Mouse (Mus musculus): ENCODE measurements around the gene Phc2. TPM values are rescaled to one million over a fixed set of nuclear protein-coding genes. Genes with fewer than 3 reads are reported as not detected.
A peak's percentile ranks its signal among the peaks of the same experiment; 100 is the strongest.

Gene Phc2
- polyA plus RNA-seq, 1 experiment from 2014 or later, result 20.8 TPM

DNA sequence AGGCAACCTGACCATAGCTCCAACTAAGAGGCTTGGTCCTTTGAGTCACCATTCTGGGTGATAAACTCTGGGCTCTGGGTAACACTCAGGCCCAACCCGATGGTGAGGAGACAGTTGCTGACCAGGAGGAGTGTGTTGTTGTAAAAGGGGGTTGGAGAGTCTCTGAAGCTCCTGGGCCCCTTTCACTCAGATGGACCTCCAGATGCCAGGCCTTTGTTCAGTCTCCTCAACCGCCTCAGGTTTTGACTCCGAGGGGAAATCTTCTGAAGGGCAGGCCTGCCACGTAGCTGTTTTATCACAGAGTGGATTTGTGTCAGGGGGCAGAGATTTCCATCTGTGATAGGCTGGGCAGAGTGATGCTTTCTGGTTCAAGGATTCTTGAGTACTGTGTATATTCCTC, 61.8 kb downstream of the Phc2 start:
- H3K4me1 ChIP-seq, result peaks cover 100% of the 10 kb centered on the region
- peak overlapping the region; percentile 97 for H3K27ac ChIP-seq (replicated peaks)
- H3K27me3 ChIP-seq (ENCODE audit: low read depth, poor library complexity, severe bottlenecking), result peaks cover 6% of the 10 kb centered on the region; the same call in 1 of the 2 replicates
- H3K4me3 ChIP-seq, result peak overlapping the region; percentile 39
- WGBS, result 8% methylated on average over 4 of the region's 4 CpGs
- no peak for DNase-seq (ENCODE audit: low spot score)
- no peaks in the 10 kb centered on the region for H3K9me3 ChIP-seq (replicated peaks)
- no peaks in the 10 kb centered on the region for H3K36me3 ChIP-seq

DNA sequence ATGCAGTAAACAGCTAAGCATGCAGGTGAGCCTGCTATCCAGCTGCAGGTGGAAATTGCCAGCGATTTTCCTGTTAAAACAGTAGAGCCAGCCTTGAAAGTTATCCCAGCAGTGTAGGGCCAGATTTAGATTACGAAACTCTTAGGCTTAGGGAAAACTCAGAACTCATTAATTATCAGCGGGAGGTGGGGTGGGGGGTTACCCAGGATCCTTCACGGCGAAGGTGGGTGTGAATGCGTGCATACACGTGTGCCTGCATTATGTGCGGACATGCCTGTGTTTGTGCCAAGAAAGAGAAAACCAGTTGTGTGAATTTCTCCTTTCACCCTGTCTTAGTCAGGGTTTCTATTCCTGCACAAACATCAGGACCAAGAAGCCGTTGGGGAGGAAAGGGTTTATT, 62.2 kb downstream of the Phc2 start:
- no peak for DNase-seq (ENCODE audit: low spot score)
- WGBS, result 45% methylated on average over 9 of the region's 9 CpGs
- peak overlapping the region; percentile 39 for H3K4me3 ChIP-seq
- H3K27me3 ChIP-seq (ENCODE audit: low read depth, poor library complexity, severe bottlenecking), result peaks cover 11% of the 10 kb centered on the region; the same call in 1 of the 2 replicates
- H3K9me3 ChIP-seq (replicated peaks), result no peaks in the 10 kb centered on the region
- H3K36me3 ChIP-seq, result no peaks in the 10 kb centered on the region
- peaks cover 100% of the 10 kb centered on the region for H3K4me1 ChIP-seq
- peak overlapping the region; percentile 97 for H3K27ac ChIP-seq (replicated peaks)

DNA sequence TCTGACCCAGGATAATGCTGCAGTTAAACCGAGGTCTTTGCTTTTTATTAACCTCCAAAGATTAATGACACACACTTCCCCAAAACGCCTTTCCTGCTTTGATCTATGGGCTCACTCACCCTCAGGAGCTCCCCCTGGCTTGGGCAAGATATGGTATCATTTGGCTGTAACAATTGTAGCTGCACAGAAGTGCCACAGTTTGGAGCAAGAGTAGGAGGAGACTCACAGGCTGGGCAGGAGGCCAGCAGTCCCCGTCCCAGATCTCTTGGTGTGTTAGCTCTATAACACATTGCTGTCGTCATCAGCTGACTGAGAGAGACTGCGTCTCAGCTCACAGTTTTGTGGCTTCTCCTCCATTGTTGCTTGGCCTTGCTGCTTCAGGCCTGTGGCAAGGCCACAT, 65.6 kb downstream of the Phc2 start:
- Histone ChIP-seq H3K9me3 (replicated peaks) (no peaks in the 10 kb centered on the region), H3K27ac (replicated peaks) (peak overlapping the region; percentile 97), H3K27me3 (ENCODE audit: low read depth, poor library complexity, severe bottlenecking) (peaks cover 38% of the 10 kb centered on the region), H3K4me3 (no peak overlapping the region), H3K4me1 (peaks cover 98% of the 10 kb centered on the region), H3K36me3 (no peaks in the 10 kb centered on the region)
- DNase-seq (ENCODE audit: low spot score), result no peak
- WGBS, result 43% methylated on average over 5 of the region's 5 CpGs

DNA sequence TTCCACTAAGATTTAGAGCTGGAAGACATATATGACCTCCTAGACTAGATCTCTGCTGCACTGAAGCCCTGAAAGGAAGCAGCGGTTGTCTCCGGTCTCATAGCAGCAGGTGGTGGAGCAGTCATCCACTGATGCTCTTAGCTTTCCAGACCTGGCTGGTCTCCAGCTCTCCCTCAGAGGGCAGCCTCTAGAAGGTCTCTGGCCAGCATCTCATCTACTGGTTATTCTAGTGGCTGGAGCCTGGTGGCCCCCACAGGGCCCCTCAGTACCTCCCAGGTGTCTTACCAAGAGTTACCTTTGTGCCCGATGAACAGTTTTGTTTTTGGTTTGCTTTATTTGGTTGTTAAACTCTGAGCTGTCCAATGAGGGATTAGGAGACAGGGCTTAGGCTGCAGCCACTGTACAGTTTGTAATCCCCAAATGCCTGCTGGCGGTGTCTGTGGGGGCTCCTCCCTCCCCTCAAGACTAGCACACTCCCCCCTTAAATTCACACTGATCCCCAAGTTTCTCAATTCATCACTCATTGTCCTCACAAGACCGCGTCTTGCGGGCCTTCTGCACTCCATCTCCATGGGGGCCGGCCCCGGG, 66.7 kb downstream of the Phc2 start:
- DNase-seq (ENCODE audit: low spot score), result no peak
- H3K36me3 ChIP-seq, result no peaks in the 10 kb centered on the region
- no peak overlapping the region for H3K4me3 ChIP-seq
- WGBS, result 61% methylated on average over 9 of the region's 9 CpGs
- H3K4me1 ChIP-seq, result peaks cover 98% of the 10 kb centered on the region
- H3K27ac ChIP-seq (replicated peaks), result peak overlapping the region; percentile 97
- no peaks in the 10 kb centered on the region for H3K9me3 ChIP-seq (replicated peaks)
- H3K27me3 ChIP-seq (ENCODE audit: low read depth, poor library complexity, severe bottlenecking), result peaks cover 49% of the 10 kb centered on the region

DNA sequence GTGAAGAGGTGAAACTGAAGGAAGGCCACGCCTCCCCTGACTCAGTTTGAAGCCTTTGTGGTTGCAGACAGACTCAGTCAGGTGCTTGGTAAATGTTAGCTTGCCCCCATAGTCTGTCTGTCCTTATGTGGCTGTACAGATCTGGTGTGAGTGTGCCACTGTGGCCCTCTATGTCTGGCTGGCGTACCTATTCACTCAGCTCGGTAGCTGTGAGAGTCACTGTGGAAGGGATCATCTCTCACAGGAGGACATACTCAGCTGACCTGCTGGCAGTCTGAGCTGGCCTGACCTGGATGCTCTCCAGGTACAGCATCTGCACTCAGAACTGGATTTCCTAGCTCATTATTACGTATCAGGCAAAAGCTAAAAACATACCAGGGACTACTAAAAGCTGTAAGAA, 67.3 kb downstream of the Phc2 start:
- 76% methylated on average over 4 of the region's 4 CpGs for WGBS
- no peaks in the 10 kb centered on the region for H3K9me3 ChIP-seq (replicated peaks)

DNA sequence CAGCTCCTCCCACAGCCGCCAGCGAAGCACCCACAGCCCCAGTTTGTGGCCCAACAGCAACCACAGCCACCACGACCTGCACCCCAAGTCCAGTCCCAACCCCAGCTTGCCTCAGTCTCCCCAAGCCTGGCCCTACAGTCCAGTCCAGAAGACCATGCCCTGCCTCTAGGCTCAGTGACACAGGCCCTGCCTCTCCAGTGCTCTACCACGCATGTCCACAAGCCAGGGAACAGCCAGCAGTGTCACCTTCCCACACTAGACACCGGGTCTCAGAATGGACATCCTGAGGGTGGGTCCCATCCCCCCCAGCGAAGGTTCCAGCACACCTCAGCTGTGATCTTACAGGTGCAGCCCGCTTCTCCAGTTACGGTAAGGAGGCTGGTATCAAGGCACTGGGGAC, 68.4 kb downstream of the Phc2 start:
- H3K27me3 ChIP-seq (ENCODE audit: low read depth, poor library complexity, severe bottlenecking), result peaks cover 49% of the 10 kb centered on the region
- WGBS, result 81% methylated on average over 8 of the region's 8 CpGs
- H3K27ac ChIP-seq (replicated peaks), result peak overlapping the region; percentile 75
- peaks cover 93% of the 10 kb centered on the region for H3K4me1 ChIP-seq
- no peak overlapping the region for H3K4me3 ChIP-seq
- no peak for DNase-seq (ENCODE audit: low spot score)
- H3K9me3 ChIP-seq (replicated peaks), result no peaks in the 10 kb centered on the region
- no peaks in the 10 kb centered on the region for H3K36me3 ChIP-seq

More for the DNA sequence above, 67.3 kb downstream of the Phc2 start:
- Histone ChIP-seq H3K27ac (replicated peaks) (peak overlapping the region; percentile 97), H3K4me3 (no peak overlapping the region), H3K36me3 (no peaks in the 10 kb centered on the region), H3K4me1 (peaks cover 98% of the 10 kb centered on the region), H3K27me3 (ENCODE audit: low read depth, poor library complexity, severe bottlenecking) (peaks cover 49% of the 10 kb centered on the region)
- DNase-seq (ENCODE audit: low spot score), result no peak

DNA sequence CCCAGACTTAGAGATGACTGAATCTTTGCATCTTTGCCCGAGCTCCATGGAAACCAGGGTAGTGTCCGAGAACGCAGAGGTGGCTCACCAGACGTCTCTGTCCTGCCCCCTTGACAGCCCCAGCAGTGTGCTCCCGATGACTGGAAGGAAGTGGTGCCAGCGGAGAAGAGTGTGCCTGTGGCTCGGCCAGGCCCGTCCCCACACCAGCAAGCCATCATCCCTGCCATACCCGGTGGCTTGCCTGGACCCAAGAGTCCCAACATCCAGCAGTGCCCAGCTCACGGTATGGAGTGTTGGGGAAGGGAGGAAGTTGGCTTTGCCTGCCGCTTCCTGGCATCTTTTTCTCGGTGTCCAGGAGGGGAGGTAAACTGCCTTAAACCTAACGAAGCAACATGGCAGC, 68.9 kb downstream of the Phc2 start:
- DNase-seq (ENCODE audit: low spot score), result no peak
- no peak overlapping the region for H3K4me3 ChIP-seq
- no peaks in the 10 kb centered on the region for H3K9me3 ChIP-seq (replicated peaks)
- peaks cover 89% of the 10 kb centered on the region for H3K4me1 ChIP-seq
- peak overlapping the region; percentile 75 for H3K27ac ChIP-seq (replicated peaks)
- H3K36me3 ChIP-seq, result no peaks in the 10 kb centered on the region
- WGBS, result 76% methylated on average over 13 of the region's 13 CpGs
- peaks cover 49% of the 10 kb centered on the region for H3K27me3 ChIP-seq (ENCODE audit: low read depth, poor library complexity, severe bottlenecking)

DNA sequence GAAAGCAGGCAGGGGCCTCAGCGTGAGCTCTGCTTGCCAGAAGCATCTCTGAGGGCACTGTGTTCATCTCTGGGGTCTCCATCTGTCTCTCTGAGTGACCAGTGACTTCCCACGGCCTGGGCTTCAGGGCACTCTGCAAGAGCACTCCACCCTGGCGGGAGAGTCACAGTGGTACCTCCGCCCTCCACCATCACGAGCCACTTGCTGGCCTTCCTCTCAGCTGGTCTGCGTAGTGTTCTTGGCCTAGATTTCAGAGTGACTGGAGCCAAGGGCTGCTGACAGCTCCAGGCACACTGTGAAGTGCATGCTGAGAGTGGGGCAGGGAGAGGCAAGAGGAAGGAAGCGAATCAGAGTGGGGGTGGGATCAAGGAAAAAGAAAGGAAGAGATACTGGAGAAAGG, 69.6 kb downstream of the Phc2 start:
- peak overlapping the region; percentile 75 for H3K27ac ChIP-seq (replicated peaks)
- H3K4me1 ChIP-seq, result peaks cover 89% of the 10 kb centered on the region
- H3K36me3 ChIP-seq, result peaks cover 4% of the 10 kb centered on the region; the same call in 1 of the 2 replicates
- 70% methylated on average over 7 of the region's 7 CpGs for WGBS
- H3K27me3 ChIP-seq (ENCODE audit: low read depth, poor library complexity, severe bottlenecking), result peaks cover 49% of the 10 kb centered on the region
- 0 out of 2 replicates have a peak overlapping the region, but pooled peaks have one; percentile 1 for H3K4me3 ChIP-seq
- no peaks in the 10 kb centered on the region for H3K9me3 ChIP-seq (replicated peaks)
- DNase-seq (ENCODE audit: low spot score), result no peak

DNA sequence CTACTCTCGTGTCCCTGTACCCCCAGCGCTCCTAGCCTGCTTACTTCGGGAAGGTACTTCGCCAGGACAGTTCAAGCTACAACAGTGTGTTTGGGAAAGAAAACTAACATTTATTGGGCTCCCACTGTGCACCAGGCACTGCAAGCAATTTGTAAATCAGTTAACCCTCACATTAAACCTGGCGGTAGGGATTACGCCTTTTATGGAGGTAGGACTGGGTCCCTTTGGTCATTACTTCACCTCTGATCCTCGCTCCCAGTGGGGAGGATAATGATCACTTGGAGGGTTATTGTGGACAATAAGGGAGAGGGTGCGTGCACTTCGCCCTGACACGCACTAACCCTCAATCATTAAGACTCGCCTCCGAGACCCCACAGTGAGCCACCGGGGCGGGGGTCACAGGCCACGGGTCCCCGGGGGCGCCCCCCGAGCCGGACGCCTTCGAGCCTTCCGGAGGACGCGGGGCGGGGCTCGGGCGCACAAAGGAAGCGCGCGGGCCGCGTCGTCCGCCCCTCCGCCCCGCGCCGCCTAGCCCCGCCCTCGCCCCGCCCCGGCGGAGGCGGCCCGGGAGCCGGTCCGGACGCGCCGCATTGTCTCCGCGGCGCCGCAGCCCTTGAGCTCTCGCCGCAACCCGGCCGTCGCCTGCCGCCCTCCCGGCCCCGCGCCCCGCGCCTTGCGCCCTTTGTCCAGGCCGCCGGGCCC, 72.7 kb downstream of the Phc2 start:
- Histone ChIP-seq H3K36me3 (peaks cover 32% of the 10 kb centered on the region), H3K4me1 (peaks cover 89% of the 10 kb centered on the region), H3K9me3 (replicated peaks) (no peaks in the 10 kb centered on the region), H3K4me3 (peak overlapping the region; percentile 94), H3K27me3 (ENCODE audit: low read depth, poor library complexity, severe bottlenecking) (peaks cover 35% of the 10 kb centered on the region), H3K27ac (replicated peaks) (peak overlapping the region; percentile 99)
- WGBS, result 3% methylated on average over 62 of the region's 68 CpGs
- peak; percentile 78 for DNase-seq (ENCODE audit: low spot score)

DNA sequence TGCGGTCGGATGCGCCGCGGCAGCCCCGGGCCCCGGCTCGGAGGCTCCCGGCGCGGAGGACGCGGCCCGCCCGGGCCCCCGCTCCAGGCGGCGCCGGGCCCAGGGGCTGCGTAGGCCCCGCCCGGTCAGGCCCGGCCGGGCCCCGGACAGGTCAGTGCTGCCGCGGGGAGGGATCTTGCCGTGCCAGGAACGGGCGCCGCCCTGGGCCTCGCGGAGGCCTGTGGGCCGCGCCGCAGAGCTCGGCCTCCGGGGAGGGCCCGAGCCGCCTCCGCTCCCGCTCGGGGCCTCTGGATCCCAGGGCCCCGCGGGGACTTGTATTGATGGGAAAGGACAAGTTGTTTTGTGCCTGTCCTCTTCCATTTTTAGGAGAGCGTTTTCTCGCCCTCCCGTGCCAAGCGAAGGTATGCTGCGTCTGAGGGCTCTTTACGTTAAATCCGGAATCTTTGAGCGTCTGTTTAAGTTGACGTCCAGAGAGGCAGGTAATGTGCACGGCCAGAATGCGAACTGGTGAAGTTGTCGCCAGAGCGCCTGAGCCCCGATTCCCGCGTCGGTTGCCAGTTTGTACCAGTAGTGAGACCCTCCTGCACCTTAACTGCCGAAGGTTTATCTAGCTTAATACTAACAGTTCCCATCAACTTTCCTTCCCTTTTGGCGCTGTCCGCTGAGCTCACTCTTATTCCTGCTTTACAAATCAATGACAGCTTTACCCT, 73.4 kb downstream of the Phc2 start:
- H3K4me1 ChIP-seq, result peaks cover 88% of the 10 kb centered on the region
- peak overlapping the region; percentile 94 for H3K4me3 ChIP-seq
- WGBS, result under 1% methylated on average over 65 of the region's 65 CpGs

DNA sequence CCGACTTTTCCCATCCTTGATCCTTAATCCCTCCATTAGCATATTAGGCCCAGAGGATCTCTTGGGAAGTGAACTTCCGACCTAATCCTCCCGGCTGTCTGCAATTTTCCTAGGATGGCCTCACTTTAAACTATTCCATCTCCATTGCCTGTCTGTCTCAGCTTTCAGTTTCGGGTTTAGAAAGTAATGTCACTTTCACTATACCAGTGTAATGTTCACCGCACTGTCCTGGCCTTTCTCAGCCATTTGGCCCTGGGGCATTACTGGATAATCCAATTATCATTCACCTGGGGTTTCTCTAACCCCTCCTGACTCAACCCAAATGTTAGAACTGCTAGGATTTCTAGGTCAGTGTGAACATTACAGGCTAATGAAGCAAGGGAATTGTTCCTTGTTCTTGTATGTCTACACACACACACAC, 73.9 kb downstream of the Phc2 start:
- peak overlapping the region; percentile 99 for H3K27ac ChIP-seq (replicated peaks)
- H3K27me3 ChIP-seq (ENCODE audit: low read depth, poor library complexity, severe bottlenecking), result peaks cover 27% of the 10 kb centered on the region
- H3K4me1 ChIP-seq, result peaks cover 88% of the 10 kb centered on the region
- no peaks in the 10 kb centered on the region for H3K9me3 ChIP-seq (replicated peaks)
- peak overlapping the region; percentile 94 for H3K4me3 ChIP-seq
- WGBS, result under 1% methylated on average over 5 of the region's 5 CpGs
- H3K36me3 ChIP-seq, result peaks cover 36% of the 10 kb centered on the region
- no peak for DNase-seq (ENCODE audit: low spot score)

More for the DNA sequence above, 73.4 kb downstream of the Phc2 start:
- DNase-seq (ENCODE audit: low spot score), result peak; percentile 55
- Histone ChIP-seq H3K27ac (replicated peaks) (peak overlapping the region; percentile 99), H3K36me3 (peaks cover 32% of the 10 kb centered on the region), H3K27me3 (ENCODE audit: low read depth, poor library complexity, severe bottlenecking) (peaks cover 33% of the 10 kb centered on the region), H3K9me3 (replicated peaks) (no peaks in the 10 kb centered on the region)

DNA sequence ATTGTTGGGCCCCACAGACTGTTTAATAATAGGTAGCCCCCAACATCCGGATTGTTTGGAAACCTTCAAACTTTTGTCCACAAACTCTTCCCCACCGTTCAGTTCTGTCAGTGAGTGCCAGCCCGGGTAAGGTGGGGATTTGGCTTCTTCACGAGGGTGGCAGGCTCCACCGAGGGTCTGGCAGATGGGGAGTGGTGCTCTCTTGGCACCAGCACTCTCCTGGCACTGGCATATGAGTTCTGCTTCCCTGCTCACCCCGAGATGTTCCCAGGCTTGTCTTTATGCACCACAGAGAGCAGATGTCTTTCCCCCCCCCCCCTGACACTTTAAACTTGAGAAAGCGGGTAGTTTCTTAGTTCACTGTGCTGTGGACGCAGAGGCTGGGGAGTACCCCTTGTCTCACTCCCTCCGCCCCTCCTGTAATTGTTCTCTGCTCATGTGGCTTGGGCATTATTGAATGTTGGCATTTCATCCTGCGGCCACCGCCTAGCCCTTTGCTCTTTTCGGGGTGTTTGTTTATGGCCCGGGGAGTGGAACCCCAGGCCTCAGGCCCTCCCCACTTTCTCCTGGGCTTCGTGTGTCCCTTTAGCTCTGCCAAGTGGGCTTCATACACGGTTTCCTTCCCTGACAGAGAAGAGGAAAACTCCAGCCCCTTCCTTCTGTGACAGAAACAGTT, 74.7 kb downstream of the Phc2 start:
- H3K9me3 ChIP-seq (replicated peaks), result no peaks in the 10 kb centered on the region
- H3K27me3 ChIP-seq (ENCODE audit: low read depth, poor library complexity, severe bottlenecking), result peaks cover 20% of the 10 kb centered on the region
- WGBS, result 20% methylated on average over 15 of the region's 15 CpGs
- no peak for DNase-seq (ENCODE audit: low spot score)
- H3K4me1 ChIP-seq, result peaks cover 88% of the 10 kb centered on the region
- peaks cover 43% of the 10 kb centered on the region for H3K36me3 ChIP-seq
- peak overlapping the region; percentile 94 for H3K4me3 ChIP-seq
- H3K27ac ChIP-seq (replicated peaks), result peak overlapping the region; percentile 99

All from midbrain, embryonic 10.5 days (tissue).